Mouse (Mus musculus) cerebellum, adult 8-10 months (tissue): ENCODE results near the gene Hist2h2ab.
"Not testable (repeated sequence)": the region's sequence is repeated elsewhere in the genome, so short reads cannot be mapped to it uniquely, and the experiment has no call there.

ENCODE experiments used
- DNase-seq: peaks from one replicate; pipeline ENCODE4 v3.0.0; 2022

The Hist2h2ab gene

GRCm38 (mm10) chr3:96198601-96199251 lies 20.9 kb upstream of the Hist2h2ab start:
- not testable (repeated sequence) for DNase-seq

GRCm38 (mm10) chr3:96199731-96200130 lies 19.9 kb upstream of the Hist2h2ab start:
- no peak for DNase-seq

GRCm38 (mm10) chr3:96207819-96208218 lies 11.8 kb upstream of the Hist2h2ab start:
- no peak for DNase-seq

GRCm38 (mm10) chr3:96209242-96209641 lies 10.4 kb upstream of the Hist2h2ab start:
- no peak for DNase-seq

- DNase-seq: peak; percentile 52
Observed at GRCm38 (mm10) chr3:96219191-96219641, 449 bp upstream of the Hist2h2ab start.

- DNase-seq: not testable (repeated sequence)
Observed at GRCm38 (mm10) chr3:96220131-96220764, 583 bp downstream of the Hist2h2ab start.

GRCm38 (mm10) chr3:96220765-96221639 lies 1.3 kb downstream of the Hist2h2ab start, which contains the start of the genes Hist2h2ac and Hist2h2be:
Hist2h2ac (minus strand) TSS chr3:96220880.
Hist2h2be (plus strand) TSS chr3:96221119.
- peak; percentile 86 for DNase-seq

- peak; percentile 44 for DNase-seq
Observed at GRCm38 (mm10) chr3:96221640-96222038, 2.0 kb downstream of the Hist2h2ab start.

GRCm38 (mm10) chr3:96222774-96223173 lies 3.1 kb downstream of the Hist2h2ab start:
- no peak for DNase-seq

GRCm38 (mm10) chr3:96225421-96225820 lies 5.8 kb downstream of the Hist2h2ab start:
- no peak for DNase-seq

GRCm38 (mm10) chr3:96226695-96227648 lies 7.3 kb downstream of the Hist2h2ab start:
- DNase-seq: no peak

GRCm38 (mm10) chr3:96228828-96229227 lies 9.2 kb downstream of the Hist2h2ab start:
- no peak for DNase-seq

- no peak for DNase-seq
Observed at GRCm38 (mm10) chr3:96230404-96230803, 10.7 kb downstream of the Hist2h2ab start.

GRCm38 (mm10) chr3:96230910-96231757 lies 11.5 kb downstream of the Hist2h2ab start:
- no peak for DNase-seq

GRCm38 (mm10) chr3:96231758-96232120 lies 12.1 kb downstream of the Hist2h2ab start:
- no peak for DNase-seq

GRCm38 (mm10) chr3:96234914-96235313 lies 15.2 kb downstream of the Hist2h2ab start:
- no peak for DNase-seq

GRCm38 (mm10) chr3:96235836-96236235 lies 16.2 kb downstream of the Hist2h2ab start:
- DNase-seq: no peak

GRCm38 (mm10) chr3:96236834-96237334 lies 17.2 kb downstream of the Hist2h2ab start:
- DNase-seq: no peak

- DNase-seq: no peak
Observed at GRCm38 (mm10) chr3:96237335-96237903, 17.8 kb downstream of the Hist2h2ab start.

- DNase-seq: no peak
Observed at GRCm38 (mm10) chr3:96237904-96238511, 18.3 kb downstream of the Hist2h2ab start.
